Mouse (Mus musculus) embryonic facial prominence, embryonic 11.5 days (tissue): ENCODE measurements at regions not wholly inside any gene's neighbourhood (a gene's known extent, or its start where the extent isn't known, plus 50 kb on each side); places are given as distances from the start of the nearest gene placed in this dataset.
"Not testable (repeated sequence)": the region's sequence is repeated elsewhere in the genome, so short reads cannot be mapped to it uniquely, and the experiment has no call there.

ENCODE experiments used
- ATAC-seq: fragments of 200-750 bp; cut with Nextera tagmentation; replicated peaks from 2 replicates; pipeline ENCODE4 v1.8.0; 2017; ENCODE audit warnings: low read depth; ENCODE audit not compliant: insufficient number of reproducible peaks, low FRiP score, low TSS enrichment
- DNase-seq: peaks from one replicate; pipeline ENCODE4 v3.0.0-alpha.2; 2015; ENCODE audit warnings: low spot score
- H3K27ac ChIP-seq: fragments of 300-500 bp; sonication (generic); replicated peaks from 2 replicates; pipeline ENCODE4 v1.5.1; 2014; ENCODE audit warnings: mild to moderate bottlenecking, low read depth, low read length, control low read depth
- H3K27me3 ChIP-seq: fragments of 300-500 bp; sonication (generic); 2 replicates; pipeline ENCODE4 v1.6.1; 2014; ENCODE audit warnings: mild to moderate bottlenecking, low read length, moderate library complexity, mixed read lengths; ENCODE audit not compliant: control insufficient read depth, insufficient read depth
- H3K36me3 ChIP-seq: fragments of 300-500 bp; sonication (generic); replicated peaks from 2 replicates; pipeline ENCODE4 v1.6.1; 2014; ENCODE audit warnings: low read depth, mild to moderate bottlenecking, low read length, moderate library complexity, mixed read lengths; ENCODE audit not compliant: control insufficient read depth, insufficient read depth
- H3K4me1 ChIP-seq: fragments of 300-500 bp; sonication (generic); 2 replicates; pipeline ENCODE4 v1.6.1; 2014; ENCODE audit warnings: low read length, mixed read lengths; ENCODE audit not compliant: control insufficient read depth, insufficient read depth
- H3K4me2 ChIP-seq: fragments of 300-500 bp; sonication (generic); 2 replicates; pipeline ENCODE4 v1.6.1; 2014; ENCODE audit warnings: low read depth, mild to moderate bottlenecking, control low read depth, low read length, moderate library complexity
- H3K4me3 ChIP-seq: fragments of 300-500 bp; sonication (generic); 2 replicates; pipeline ENCODE4 v1.5.1; 2014; ENCODE audit warnings: low read depth, low read length, control low read depth
- H3K9ac ChIP-seq: fragments of 300-500 bp; sonication (generic); replicated peaks from 2 replicates; pipeline ENCODE4 v1.6.1; 2014; ENCODE audit warnings: mild to moderate bottlenecking, control low read depth, low read length
- H3K9me3 ChIP-seq: fragments of 300-500 bp; sonication (generic); replicated peaks from 2 replicates; pipeline ENCODE4 v1.6.1; 2016; ENCODE audit warnings: mild to moderate bottlenecking, low read length, inconsistent platforms, mixed read lengths; ENCODE audit not compliant: control insufficient read depth
- WGBS: fragments of 180-500 bp; shearing (Covaris S2); extraction: QIAGEN DNeasy Blood & Tissue Kit; methylation state at CpG from one replicate; pipeline ENCODE4 v1.1.7; 2014; 5-methylcytosine and 5-hydroxymethylcytosine counted together

GRCm38 (mm10) chr4:45631276-45632045 is 99.2 kb upstream of the Shb start:
- Histone ChIP-seq H3K4me1 (no peaks in the 10 kb centered on the region), H3K4me2 (no peak overlapping the region), H3K27me3 (no peaks in the 10 kb centered on the region), H3K27ac (no peak overlapping the region), H3K9ac (no peak overlapping the region), H3K4me3 (no peak overlapping the region), H3K36me3 (no peaks in the 10 kb centered on the region), H3K9me3 (no peaks in the 10 kb centered on the region)
- DNase-seq, result no peak
- no peak for ATAC-seq
- WGBS, result 81% methylated on average over 7 of the region's 7 CpGs

GRCm38 (mm10) chr4:45625633-45626032 is 93.4 kb upstream of the Shb start:
- ATAC-seq (no peak), DNase-seq (no peak)
- H3K9ac ChIP-seq, result no peak overlapping the region
- no peaks in the 10 kb centered on the region for H3K4me1 ChIP-seq
- H3K4me3 ChIP-seq, result no peak overlapping the region
- no peak overlapping the region for H3K27ac ChIP-seq
- no peaks in the 10 kb centered on the region for H3K27me3 ChIP-seq
- no peaks in the 10 kb centered on the region for H3K9me3 ChIP-seq
- WGBS, result 93% methylated on average over 7 of the region's 7 CpGs
- no peak overlapping the region for H3K4me2 ChIP-seq
- no peaks in the 10 kb centered on the region for H3K36me3 ChIP-seq

GRCm38 (mm10) chr4:45622017-45622416 is 89.7 kb upstream of the Shb start:
- no peak overlapping the region for H3K27ac ChIP-seq
- H3K4me1 ChIP-seq, result no peaks in the 10 kb centered on the region
- 92% methylated on average over 5 of the region's 5 CpGs for WGBS
- no peak overlapping the region for H3K4me2 ChIP-seq
- no peaks in the 10 kb centered on the region for H3K36me3 ChIP-seq
- no peak overlapping the region for H3K4me3 ChIP-seq
- no peak overlapping the region for H3K9ac ChIP-seq
- ATAC-seq (no peak), DNase-seq (no peak)
- H3K27me3 ChIP-seq, result no peaks in the 10 kb centered on the region
- no peaks in the 10 kb centered on the region for H3K9me3 ChIP-seq

GRCm38 (mm10) chr4:45617126-45617525 is 84.9 kb upstream of the Shb start:
- no peak for DNase-seq
- Histone ChIP-seq H3K9ac (no peak overlapping the region), H3K4me2 (no peak overlapping the region), H3K9me3 (no peaks in the 10 kb centered on the region), H3K27me3 (no peaks in the 10 kb centered on the region), H3K4me1 (no peaks in the 10 kb centered on the region), H3K4me3 (no peak overlapping the region), H3K27ac (no peak overlapping the region), H3K36me3 (no peaks in the 10 kb centered on the region)
- ATAC-seq, result no peak
- WGBS, result 22% methylated on average over 3 of the region's 3 CpGs

- not testable (repeated sequence) for H3K4me3 ChIP-seq, ATAC-seq, H3K4me1 ChIP-seq, H3K9me3 ChIP-seq, H3K36me3 ChIP-seq, H3K27me3 ChIP-seq, DNase-seq, H3K9ac ChIP-seq, H3K4me2 ChIP-seq, H3K27ac ChIP-seq
- 67% methylated on average over 3 of the region's 3 CpGs for WGBS
Observed at GRCm38 (mm10) chr4:45613498-45613897, 81.2 kb upstream of the Shb start.

GRCm38 (mm10) chr4:45612132-45612531 is 79.9 kb upstream of the Shb start:
- Histone ChIP-seq H3K4me2 (no peak overlapping the region), H3K4me3 (no peak overlapping the region), H3K36me3 (no peaks in the 10 kb centered on the region), H3K9ac (no peak overlapping the region), H3K9me3 (no peaks in the 10 kb centered on the region), H3K27me3 (no peaks in the 10 kb centered on the region; the same call in 1 of the 2 replicates), H3K4me1 (no peaks in the 10 kb centered on the region), H3K27ac (no peak overlapping the region)
- DNase-seq, result no peak
- WGBS, result 45% methylated on average over 5 of the region's 5 CpGs
- no peak for ATAC-seq

GRCm38 (mm10) chr4:45610937-45611336 is 78.7 kb upstream of the Shb start:
- WGBS, result 86% methylated on average over 5 of the region's 5 CpGs

GRCm38 (mm10) chr4:45606578-45606977 is 74.3 kb upstream of the Shb start:
- Histone ChIP-seq H3K36me3 (no peaks in the 10 kb centered on the region), H3K27me3 (no peaks in the 10 kb centered on the region; the same call in 1 of the 2 replicates), H3K9me3 (no peaks in the 10 kb centered on the region), H3K27ac (no peak overlapping the region), H3K4me1 (no peaks in the 10 kb centered on the region), H3K4me3 (no peak overlapping the region), H3K4me2 (no peak overlapping the region), H3K9ac (no peak overlapping the region)
- WGBS, result 69% methylated on average over 7 of the region's 7 CpGs
- ATAC-seq (no peak), DNase-seq (no peak)

More at GRCm38 (mm10) chr4:45610937-45611336, 78.7 kb upstream of the Shb start:
- Histone ChIP-seq H3K4me2 (no peak overlapping the region), H3K4me1 (no peaks in the 10 kb centered on the region), H3K9me3 (no peaks in the 10 kb centered on the region), H3K4me3 (no peak overlapping the region), H3K27ac (no peak overlapping the region), H3K36me3 (no peaks in the 10 kb centered on the region), H3K27me3 (no peaks in the 10 kb centered on the region; the same call in 1 of the 2 replicates), H3K9ac (no peak overlapping the region)
- DNase-seq, result no peak
- no peak for ATAC-seq
